Mouse (Mus musculus) right cerebral cortex, postnatal 4 days (tissue): ENCODE data around the gene Ehbp1l1.
"Not testable (repeated sequence)": the region's sequence is repeated elsewhere in the genome, so short reads cannot be mapped to it uniquely, and the experiment has no call there.

Experiments
- DNase-seq: peaks from one replicate; pipeline ENCODE4 v3.0.0-alpha.2; 2022

Ehbp1l1 gene

GRCm38 (mm10) chr19:5704801-5705571 lies 21.1 kb downstream of the Ehbp1l1 start:
- DNase-seq, result no peak

- DNase-seq, result no peak
Measured at GRCm38 (mm10) chr19:5704163-5704800, 21.8 kb downstream of the Ehbp1l1 start, which contains the start of gene Kcnk7. Gene Kcnk7 (plus strand): TSS chr19:5704367.

- no peak for DNase-seq
Measured at GRCm38 (mm10) chr19:5695849-5696462, 30.2 kb downstream of the Ehbp1l1 start.

- no peak for DNase-seq
Measured at GRCm38 (mm10) chr19:5693801-5694200, 32.3 kb downstream of the Ehbp1l1 start.

- no peak for DNase-seq
Measured at GRCm38 (mm10) chr19:5692913-5693396, 33.2 kb downstream of the Ehbp1l1 start.

- DNase-seq, result no peak
Measured at GRCm38 (mm10) chr19:5692086-5692912, 33.8 kb downstream of the Ehbp1l1 start.

- DNase-seq, result no peak
Measured at GRCm38 (mm10) chr19:5691601-5692000, 34.5 kb downstream of the Ehbp1l1 start.

GRCm38 (mm10) chr19:5690343-5690735 lies 35.8 kb downstream of the Ehbp1l1 start:
- no peak for DNase-seq

- peak; percentile 61 for DNase-seq
Measured at GRCm38 (mm10) chr19:5689565-5690342, 36.4 kb downstream of the Ehbp1l1 start.

GRCm38 (mm10) chr19:5689088-5689428 lies 37.1 kb downstream of the Ehbp1l1 start:
- no peak for DNase-seq

- peak; percentile 96 for DNase-seq
Measured at GRCm38 (mm10) chr19:5688200-5689087, 37.7 kb downstream of the Ehbp1l1 start, which contains the start of the genes Map3k11 and Pcnx3. Gene Map3k11 (plus strand): TSS chr19:5688742. Gene Pcnx3 (minus strand): TSS chr19:5688908.

- no peak for DNase-seq
Measured at GRCm38 (mm10) chr19:5687738-5688137, 38.4 kb downstream of the Ehbp1l1 start.

GRCm38 (mm10) chr19:5686954-5687353 lies 39.2 kb downstream of the Ehbp1l1 start:
- not testable (repeated sequence) for DNase-seq

- no peak for DNase-seq
Measured at GRCm38 (mm10) chr19:5686437-5686836, 39.7 kb downstream of the Ehbp1l1 start.

- no peak for DNase-seq
Measured at GRCm38 (mm10) chr19:5685861-5686260, 40.3 kb downstream of the Ehbp1l1 start.

- no peak for DNase-seq
Measured at GRCm38 (mm10) chr19:5685431-5685830, 40.7 kb downstream of the Ehbp1l1 start.

GRCm38 (mm10) chr19:5684985-5685384 lies 41.1 kb downstream of the Ehbp1l1 start:
- no peak for DNase-seq

GRCm38 (mm10) chr19:5684236-5684635 lies 41.9 kb downstream of the Ehbp1l1 start:
- DNase-seq, result no peak

GRCm38 (mm10) chr19:5680432-5680831 lies 45.7 kb downstream of the Ehbp1l1 start:
- no peak for DNase-seq

GRCm38 (mm10) chr19:5668372-5668771 lies 57.7 kb downstream of the Ehbp1l1 start:
- no peak for DNase-seq

- peak; percentile 35 for DNase-seq
Measured at GRCm38 (mm10) chr19:5666386-5666785, 59.7 kb downstream of the Ehbp1l1 start.
